Mouse (Mus musculus) heart, postnatal 0 days (tissue): ENCODE data around the gene Zfp451.

Source experiments
- CTCF ChIP-seq: IDR thresholded peaks from 2 replicates; pipeline ENCODE4 v1.5.1; 2016; ENCODE audit warnings: antibody characterized with exemption, control low read depth, low read depth
- EP300 ChIP-seq: IDR thresholded peaks from 2 replicates; pipeline ENCODE4 v1.6.1; 2016; ENCODE audit warnings: antibody characterized with exemption, low read depth

- TF ChIP-seq EP300 (no peak), CTCF (no peak)
Observed at GRCm38 (mm10) chr1:33788493-33788892, 25.9 kb downstream of the Zfp451 start.
